Mouse (Mus musculus): ENCODE results near the gene Wdr82.

Wdr82 gene

GRCm38 (mm10) chr9:106170556-106171345 is at the start of gene Wdr82:
TSS of gene Wdr82 (plus strand) at chr9:106170928.
- DNase-seq = peak; percentile 89

GRCm38 (mm10) chr9:106123599-106123998 is 47.1 kb upstream of the Wdr82 start:
- DNase-seq = no peak

GRCm38 (mm10) chr9:106126786-106127251 is 43.9 kb upstream of the Wdr82 start:
- no peak for DNase-seq

- DNase-seq = no peak
These were observed 41.7 kb upstream of the Wdr82 start for GRCm38 (mm10) chr9:106129072-106129471.

- DNase-seq = no peak
These were observed 40.5 kb upstream of the Wdr82 start for GRCm38 (mm10) chr9:106130250-106130649.

GRCm38 (mm10) chr9:106137671-106138216 is 33.0 kb upstream of the Wdr82 start:
- no peak for DNase-seq

- DNase-seq = peak; percentile 38
These were observed 31.0 kb upstream of the Wdr82 start for GRCm38 (mm10) chr9:106139763-106140162.

- peak; percentile 87 for DNase-seq
These were observed 28.8 kb upstream of the Wdr82 start for GRCm38 (mm10) chr9:106141955-106142354.

- no peak for DNase-seq
These were observed 26.6 kb upstream of the Wdr82 start for GRCm38 (mm10) chr9:106144176-106144575.

GRCm38 (mm10) chr9:106145582-106145981 is 25.1 kb upstream of the Wdr82 start:
- no peak for DNase-seq

- no peak for DNase-seq
These were observed 23.4 kb upstream of the Wdr82 start for GRCm38 (mm10) chr9:106147281-106147680.

- DNase-seq = no peak
These were observed 22.8 kb upstream of the Wdr82 start for GRCm38 (mm10) chr9:106147851-106148431.

GRCm38 (mm10) chr9:106148541-106149398 is 22.0 kb upstream of the Wdr82 start:
- DNase-seq = no peak

- DNase-seq = no peak
These were observed 21.4 kb upstream of the Wdr82 start for GRCm38 (mm10) chr9:106149399-106149754.

GRCm38 (mm10) chr9:106154106-106154505 is 16.6 kb upstream of the Wdr82 start:
- DNase-seq = peak; percentile 43

GRCm38 (mm10) chr9:106156419-106156818 is 14.3 kb upstream of the Wdr82 start:
- peak; percentile 71 for DNase-seq

GRCm38 (mm10) chr9:106156921-106157622 is 13.7 kb upstream of the Wdr82 start:
- peak; percentile 37 for DNase-seq

- peak; percentile 42 for DNase-seq
These were observed 13.2 kb upstream of the Wdr82 start for GRCm38 (mm10) chr9:106157623-106157925.

GRCm38 (mm10) chr9:106158037-106158491 is 12.7 kb upstream of the Wdr82 start, which contains the start of gene Glyctk:
TSS of gene Glyctk (minus strand) at chr9:106158138.
- DNase-seq = no peak

- peak; percentile 28 for DNase-seq
These were observed 11.5 kb upstream of the Wdr82 start for GRCm38 (mm10) chr9:106159237-106159636.

GRCm38 (mm10) chr9:106159784-106160301 is 10.9 kb upstream of the Wdr82 start:
- peak; percentile 94 for DNase-seq

- DNase-seq = no peak
These were observed 10.3 kb upstream of the Wdr82 start for GRCm38 (mm10) chr9:106160426-106160825.

Data from cerebellum, adult 11-12 months (tissue).